Mouse (Mus musculus): ENCODE measurements around the gene Prkx. TPM values are rescaled to one million over a fixed set of nuclear protein-coding genes. Genes with fewer than 3 reads are reported as not detected.

Prkx gene
- 12.8 and 14.1 TPM in 2 replicates for polyA plus RNA-seq (2015; fragmentation: Nextera tagmentation; extraction: Ambion mirVana)

GRCm38 (mm10) chrX:77796238-77796835 is at the start of gene Prkx:
Prkx (minus strand) TSS chrX:77796278.
- ATAC-seq (replicated peaks; ENCODE audit: extremely low read depth, insufficient read depth, low FRiP score) = peak; percentile 64
- H3K4me3 ChIP-seq (ENCODE audit: low read length) = peak within 1 kb of the TSS; percentile 68
- WGBS = 24% methylated on average over 17 of the region's 19 CpGs

GRCm38 (mm10) chrX:77812031-77812430 is 16.0 kb upstream of the Prkx start:
- Histone ChIP-seq H3K27ac (ENCODE audit: low read length) (no peak overlapping the region), H3K9me3 (replicated peaks; ENCODE audit: control insufficient read depth, low read length) (no peaks in the 10 kb centered on the region), H3K4me2 (ENCODE audit: low read depth, low read length) (no peak overlapping the region), H3K4me3 (ENCODE audit: low read length) (no peak overlapping the region), H3K36me3 (ENCODE audit: control insufficient read depth, insufficient read depth) (no peaks in the 10 kb centered on the region), H3K9ac (ENCODE audit: low read length) (no peak overlapping the region), H3K4me1 (ENCODE audit: control insufficient read depth, insufficient read depth, low read length) (no peaks in the 10 kb centered on the region), H3K27me3 (ENCODE audit: control insufficient read depth, insufficient read depth, low read length) (no peaks in the 10 kb centered on the region)
- WGBS = 53% methylated on average over 6 of the region's 6 CpGs
- no peak for ATAC-seq (replicated peaks; ENCODE audit: extremely low read depth, insufficient read depth, low FRiP score)

More at GRCm38 (mm10) chrX:77796238-77796835, at the start of gene Prkx:
- H3K4me1 ChIP-seq (ENCODE audit: control insufficient read depth, insufficient read depth, low read length) = no peaks in the 10 kb centered on the region; the same call in 1 of the 2 replicates
- no peaks in the 10 kb centered on the region for H3K36me3 ChIP-seq (ENCODE audit: control insufficient read depth, insufficient read depth)
- peak within 1 kb of the TSS; percentile 79 for H3K9ac ChIP-seq (ENCODE audit: low read length)
- H3K4me2 ChIP-seq (ENCODE audit: low read depth, low read length) = peak within 1 kb of the TSS; percentile 69
- H3K27me3 ChIP-seq (ENCODE audit: control insufficient read depth, insufficient read depth, low read length) = no peaks in the 10 kb centered on the region
- H3K9me3 ChIP-seq (replicated peaks; ENCODE audit: control insufficient read depth, low read length) = no peaks in the 10 kb centered on the region
- peak within 1 kb of the TSS; percentile 75 for H3K27ac ChIP-seq (ENCODE audit: low read length)

- peak; percentile 49; the same call in 1 of the 2 replicates for ATAC-seq (replicated peaks; ENCODE audit: extremely low read depth, insufficient read depth, low FRiP score)
- H3K9me3 ChIP-seq (replicated peaks; ENCODE audit: control insufficient read depth, low read length) = no peaks in the 10 kb centered on the region
- H3K27ac ChIP-seq (ENCODE audit: low read length) = peak overlapping the region; percentile 66
- H3K4me1 ChIP-seq (ENCODE audit: control insufficient read depth, insufficient read depth, low read length) = no peaks in the 10 kb centered on the region
- H3K4me2 ChIP-seq (ENCODE audit: low read depth, low read length) = peak overlapping the region; percentile 57
- H3K9ac ChIP-seq (ENCODE audit: low read length) = peak overlapping the region; percentile 56
- H3K27me3 ChIP-seq (ENCODE audit: control insufficient read depth, insufficient read depth, low read length) = no peaks in the 10 kb centered on the region
- WGBS = 21% methylated on average over 17 of the region's 17 CpGs
- H3K4me3 ChIP-seq (ENCODE audit: low read length) = peak overlapping the region; percentile 53
- H3K36me3 ChIP-seq (ENCODE audit: control insufficient read depth, insufficient read depth) = no peaks in the 10 kb centered on the region
Measured at GRCm38 (mm10) chrX:77810608-77811206, 14.6 kb upstream of the Prkx start.

GRCm38 (mm10) chrX:77808602-77809001 is 12.5 kb upstream of the Prkx start:
- H3K27me3 ChIP-seq (ENCODE audit: control insufficient read depth, insufficient read depth, low read length) = no peaks in the 10 kb centered on the region
- no peaks in the 10 kb centered on the region for H3K4me1 ChIP-seq (ENCODE audit: control insufficient read depth, insufficient read depth, low read length)
- H3K9me3 ChIP-seq (replicated peaks; ENCODE audit: control insufficient read depth, low read length) = no peaks in the 10 kb centered on the region
- H3K4me3 ChIP-seq (ENCODE audit: low read length) = no peak overlapping the region
- no peak for ATAC-seq (replicated peaks; ENCODE audit: extremely low read depth, insufficient read depth, low FRiP score)
- H3K9ac ChIP-seq (ENCODE audit: low read length) = no peak overlapping the region
- H3K36me3 ChIP-seq (ENCODE audit: control insufficient read depth, insufficient read depth) = no peaks in the 10 kb centered on the region
- H3K27ac ChIP-seq (ENCODE audit: low read length) = no peak overlapping the region
- WGBS = 13% methylated on average over 2 of the region's 2 CpGs
- no peak overlapping the region for H3K4me2 ChIP-seq (ENCODE audit: low read depth, low read length)

GRCm38 (mm10) chrX:77802293-77802692 is 6.2 kb upstream of the Prkx start:
- H3K4me1 ChIP-seq (ENCODE audit: control insufficient read depth, insufficient read depth, low read length) = no peaks in the 10 kb centered on the region
- no peak for ATAC-seq (replicated peaks; ENCODE audit: extremely low read depth, insufficient read depth, low FRiP score)
- no peak overlapping the region for H3K9ac ChIP-seq (ENCODE audit: low read length)
- no peaks in the 10 kb centered on the region for H3K36me3 ChIP-seq (ENCODE audit: control insufficient read depth, insufficient read depth)
- no peak overlapping the region for H3K27ac ChIP-seq (ENCODE audit: low read length)
- no peaks in the 10 kb centered on the region for H3K9me3 ChIP-seq (replicated peaks; ENCODE audit: control insufficient read depth, low read length)
- 59% methylated on average over 2 of the region's 2 CpGs for WGBS
- H3K4me2 ChIP-seq (ENCODE audit: low read depth, low read length) = no peak overlapping the region
- H3K27me3 ChIP-seq (ENCODE audit: control insufficient read depth, insufficient read depth, low read length) = no peaks in the 10 kb centered on the region
- H3K4me3 ChIP-seq (ENCODE audit: low read length) = no peak overlapping the region

- ATAC-seq (replicated peaks; ENCODE audit: extremely low read depth, insufficient read depth, low FRiP score) = no peak
- no peaks in the 10 kb centered on the region for H3K4me1 ChIP-seq (ENCODE audit: control insufficient read depth, insufficient read depth, low read length)
- H3K27me3 ChIP-seq (ENCODE audit: control insufficient read depth, insufficient read depth, low read length) = no peaks in the 10 kb centered on the region
- 41% methylated on average over 1 of the region's 1 CpGs for WGBS
- H3K36me3 ChIP-seq (ENCODE audit: control insufficient read depth, insufficient read depth) = no peaks in the 10 kb centered on the region
- no peak overlapping the region for H3K27ac ChIP-seq (ENCODE audit: low read length)
- no peaks in the 10 kb centered on the region for H3K9me3 ChIP-seq (replicated peaks; ENCODE audit: control insufficient read depth, low read length)
- H3K4me3 ChIP-seq (ENCODE audit: low read length) = no peak overlapping the region
- no peak overlapping the region for H3K4me2 ChIP-seq (ENCODE audit: low read depth, low read length)
- no peak overlapping the region for H3K9ac ChIP-seq (ENCODE audit: low read length)
Measured at GRCm38 (mm10) chrX:77801543-77801942, 5.5 kb upstream of the Prkx start.

GRCm38 (mm10) chrX:77799554-77799953 is 3.5 kb upstream of the Prkx start:
- Histone ChIP-seq H3K4me1 (ENCODE audit: control insufficient read depth, insufficient read depth, low read length) (no peaks in the 10 kb centered on the region; the same call in 1 of the 2 replicates), H3K9me3 (replicated peaks; ENCODE audit: control insufficient read depth, low read length) (no peaks in the 10 kb centered on the region), H3K9ac (ENCODE audit: low read length) (no peak overlapping the region), H3K36me3 (ENCODE audit: control insufficient read depth, insufficient read depth) (no peaks in the 10 kb centered on the region), H3K27ac (ENCODE audit: low read length) (no peak overlapping the region), H3K4me2 (ENCODE audit: low read depth, low read length) (no peak overlapping the region), H3K27me3 (ENCODE audit: control insufficient read depth, insufficient read depth, low read length) (no peaks in the 10 kb centered on the region), H3K4me3 (ENCODE audit: low read length) (no peak overlapping the region)
- no peak for ATAC-seq (replicated peaks; ENCODE audit: extremely low read depth, insufficient read depth, low FRiP score)
- WGBS = 65% methylated on average over 3 of the region's 3 CpGs

GRCm38 (mm10) chrX:77797801-77798200 is 1.7 kb upstream of the Prkx start:
- Histone ChIP-seq H3K9me3 (replicated peaks; ENCODE audit: control insufficient read depth, low read length) (no peaks in the 10 kb centered on the region), H3K36me3 (ENCODE audit: control insufficient read depth, insufficient read depth) (no peaks in the 10 kb centered on the region), H3K27me3 (ENCODE audit: control insufficient read depth, insufficient read depth, low read length) (no peaks in the 10 kb centered on the region), H3K27ac (ENCODE audit: low read length) (no peak overlapping the region), H3K4me2 (ENCODE audit: low read depth, low read length) (no peak overlapping the region), H3K4me1 (ENCODE audit: control insufficient read depth, insufficient read depth, low read length) (no peaks in the 10 kb centered on the region; the same call in 1 of the 2 replicates), H3K9ac (ENCODE audit: low read length) (no peak overlapping the region), H3K4me3 (ENCODE audit: low read length) (no peak overlapping the region)
- ATAC-seq (replicated peaks; ENCODE audit: extremely low read depth, insufficient read depth, low FRiP score) = no peak

- no peaks in the 10 kb centered on the region; the same call in 1 of the 2 replicates for H3K4me1 ChIP-seq (ENCODE audit: control insufficient read depth, insufficient read depth, low read length)
- H3K9me3 ChIP-seq (replicated peaks; ENCODE audit: control insufficient read depth, low read length) = no peaks in the 10 kb centered on the region
- H3K9ac ChIP-seq (ENCODE audit: low read length) = no peak overlapping the region
- peak overlapping the region; percentile 69 for H3K4me2 ChIP-seq (ENCODE audit: low read depth, low read length)
- H3K27ac ChIP-seq (ENCODE audit: low read length) = no peak overlapping the region
- H3K27me3 ChIP-seq (ENCODE audit: control insufficient read depth, insufficient read depth, low read length) = no peaks in the 10 kb centered on the region
- no peaks in the 10 kb centered on the region for H3K36me3 ChIP-seq (ENCODE audit: control insufficient read depth, insufficient read depth)
- no peak overlapping the region for H3K4me3 ChIP-seq (ENCODE audit: low read length)
- ATAC-seq (replicated peaks; ENCODE audit: extremely low read depth, insufficient read depth, low FRiP score) = no peak
- 45% methylated on average over 1 of the region's 1 CpGs for WGBS
Measured at GRCm38 (mm10) chrX:77796916-77797315, 838 bp upstream of the Prkx start.
